Mouse (Mus musculus): ENCODE data around the gene Tbx21.

- TF ChIP-seq EP300 (IDR thresholded peaks at IDR 0.05) (no peak), CTCF (IDR thresholded peaks at IDR 0.05) (no peak)
Measured at GRCm38 (mm10) chr11:97084821-97085505, 30.2 kb downstream of the Tbx21 start.
